Mouse (Mus musculus) myocyte (in vitro differentiated cells): Measurements from ENCODE around the gene Ube2cbp. TPM values are rescaled to one million over a fixed set of nuclear protein-coding genes. Genes with fewer than 3 reads are reported as not detected.

Experiments
- H3K27me3 ChIP-seq: one replicate; pipeline ENCODE4 v1.6.1; 2011; ENCODE audit not compliant: control insufficient read depth, insufficient read depth, insufficient read length
- H3K36me3 ChIP-seq: one replicate; pipeline ENCODE4 v1.6.1; 2011; ENCODE audit not compliant: control insufficient read depth, insufficient read depth
- H3K4me2 ChIP-seq: one replicate; pipeline ENCODE4 v1.6.1; 2011; ENCODE audit warnings: low read depth, control low read depth
- H3K4me3 ChIP-seq: one replicate; pipeline ENCODE4 v1.5.1; 2011; ENCODE audit warnings: mild to moderate bottlenecking, control low read depth, moderate library complexity
- H3K79me2 ChIP-seq: one replicate; pipeline ENCODE4 v1.6.1; 2011; ENCODE audit not compliant: control insufficient read depth, insufficient read depth
- H3ac ChIP-seq: one replicate; pipeline ENCODE4 v1.6.1; 2011; ENCODE audit not compliant: control insufficient read depth, insufficient read length
- CEBPB ChIP-seq: IDR thresholded peaks from 2 replicates; pipeline ENCODE4 v1.6.1; 2011; ENCODE audit warnings: mild to moderate bottlenecking, moderate library complexity; ENCODE audit not compliant: poor library complexity, insufficient read depth, severe bottlenecking
- E2F4 ChIP-seq: IDR thresholded peaks from one replicate; pipeline ENCODE4 v1.6.1; 2011; ENCODE audit warnings: mild to moderate bottlenecking, control low read depth, moderate library complexity; ENCODE audit not compliant: insufficient read depth
- MAX ChIP-seq: IDR thresholded peaks from one replicate; pipeline ENCODE4 v1.6.1; 2011; ENCODE audit warnings: low read depth, mild to moderate bottlenecking, control low read depth
- MYOD1 ChIP-seq, 3 experiments: IDR thresholded peaks; one replicate each; pipeline ENCODE4 v1.6.1; 2011; ENCODE audit warnings: control low read depth in 2 of 3, low read depth in 2 of 3, mild to moderate bottlenecking in 2 of 3, moderate library complexity in 1 of 3; ENCODE audit not compliant: insufficient read length in 2 of 3, control insufficient read depth in 1 of 3
- MYOG ChIP-seq, 3 experiments: IDR thresholded peaks; one replicate each; pipeline ENCODE4 v1.6.1; 2011; ENCODE audit warnings: control low read depth in 2 of 3, low read depth in 2 of 3, mild to moderate bottlenecking in 2 of 3; ENCODE audit not compliant: insufficient read length in 2 of 3, control insufficient read depth in 1 of 3, insufficient read depth in 1 of 3
- POLR2A ChIP-seq: IDR thresholded peaks from one replicate; pipeline ENCODE4 v1.6.1; 2011; ENCODE audit warnings: low read depth, mild to moderate bottlenecking, control low read depth, moderate library complexity; ENCODE audit not compliant: insufficient read length
- POLR2AphosphoS2 ChIP-seq: IDR thresholded peaks from one replicate; pipeline ENCODE4 v1.6.1; 2011; ENCODE audit warnings: low read depth, control low read depth; ENCODE audit not compliant: insufficient read length
- REST ChIP-seq: IDR thresholded peaks from one replicate; pipeline ENCODE4 v1.6.1; 2011; ENCODE audit warnings: mild to moderate bottlenecking, control low read depth, moderate library complexity; ENCODE audit not compliant: insufficient read depth, insufficient read length
- SRF ChIP-seq: IDR thresholded peaks from one replicate; pipeline ENCODE4 v1.6.1; 2011; ENCODE audit warnings: low read depth; ENCODE audit not compliant: control insufficient read depth, insufficient read length
- TCF12 ChIP-seq: IDR thresholded peaks from one replicate; pipeline ENCODE4 v1.6.1; 2011; ENCODE audit warnings: mild to moderate bottlenecking, control low read depth; ENCODE audit not compliant: poor library complexity, insufficient read depth, severe bottlenecking
- TCF3 ChIP-seq: IDR thresholded peaks from one replicate; pipeline ENCODE4 v1.6.1; 2011; ENCODE audit warnings: low read depth, control low read depth; ENCODE audit not compliant: insufficient read length
- USF1 ChIP-seq: IDR thresholded peaks from one replicate; pipeline ENCODE4 v1.6.1; 2011; ENCODE audit warnings: low read depth, mild to moderate bottlenecking, control low read depth, moderate library complexity
- polyA plus RNA-seq: library from polyadenylated mRNA; unstranded; fragments of >200 nt; fragmentation: generic; extraction: Trizol; gene quantifications from one replicate; pipeline ENCODE4 v1.2.1, GENCODE M21; 2012; ENCODE audit warnings: missing spikeins

Gene Ube2cbp
- polyA plus RNA-seq, 1 experiment = 4.4 TPM

GRCm38 (mm10) chr9:86286830-86287569 is 177.8 kb downstream of the Ube2cbp start:
- no peak overlapping the region for H3K4me3 ChIP-seq
- TF ChIP-seq REST (no peak), USF1 (no peak), CEBPB (no peak), MYOD1 (IDR thresholded peaks at IDR 0.05; ENCODE audit: control insufficient read depth in 1 of 3, insufficient read length in 2 of 3, low read depth in 2 of 3) (no peak), POLR2AphosphoS2 (no peak), POLR2A (no peak), SRF (no peak), MAX (no peak), TCF3 (no peak), E2F4 (no peak), TCF12 (no peak), MYOG (IDR thresholded peaks at IDR 0.05; ENCODE audit: control insufficient read depth in 1 of 3, insufficient read depth in 1 of 3, insufficient read length in 2 of 3, low read depth in 2 of 3) (no peak)
- no peaks in the 10 kb centered on the region for H3K36me3 ChIP-seq
- H3K79me2 ChIP-seq = no peaks in the 10 kb centered on the region
- H3K4me2 ChIP-seq = no peak overlapping the region
- no peaks in the 10 kb centered on the region for H3K27me3 ChIP-seq
- no peak overlapping the region for H3ac ChIP-seq

GRCm38 (mm10) chr9:86282555-86282954 is 182.2 kb downstream of the Ube2cbp start:
- Histone ChIP-seq H3K4me3 (no peak overlapping the region), H3K79me2 (no peaks in the 10 kb centered on the region), H3ac (no peak overlapping the region), H3K27me3 (no peaks in the 10 kb centered on the region), H3K4me2 (no peak overlapping the region), H3K36me3 (no peaks in the 10 kb centered on the region)
- TF ChIP-seq TCF12 (no peak), SRF (no peak), REST (no peak)

DNA sequence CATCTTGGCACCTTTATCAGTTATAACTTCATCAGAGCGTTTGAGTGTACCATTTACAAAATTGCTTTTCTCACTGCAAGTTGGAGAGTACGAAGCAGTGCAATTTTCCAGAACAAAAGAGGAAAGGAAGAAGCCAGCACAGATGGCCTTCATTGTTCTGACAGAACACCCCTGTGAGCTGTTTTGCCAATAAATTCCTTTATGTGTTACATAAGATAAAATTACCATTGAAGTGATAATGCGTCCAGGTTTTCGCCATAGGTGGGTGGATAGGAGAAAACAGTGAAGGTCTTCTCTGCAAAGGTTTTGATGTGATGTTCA is 183.6 kb downstream of the Ube2cbp start:
- no peak for TF ChIP-seq REST
- Histone ChIP-seq H3K36me3 (no peaks in the 10 kb centered on the region), H3K27me3 (no peaks in the 10 kb centered on the region), H3K4me2 (no peak overlapping the region), H3K79me2 (no peaks in the 10 kb centered on the region), H3K4me3 (no peak overlapping the region), H3ac (no peak overlapping the region)

GRCm38 (mm10) chr9:86280461-86281146 is 184.1 kb downstream of the Ube2cbp start:
- Histone ChIP-seq H3K27me3 (no peaks in the 10 kb centered on the region), H3ac (no peak overlapping the region), H3K4me3 (no peak overlapping the region), H3K36me3 (no peaks in the 10 kb centered on the region), H3K79me2 (no peaks in the 10 kb centered on the region), H3K4me2 (no peak overlapping the region)
- no peak for TF ChIP-seq REST
- TF ChIP-seq E2F4 = no peak

DNA sequence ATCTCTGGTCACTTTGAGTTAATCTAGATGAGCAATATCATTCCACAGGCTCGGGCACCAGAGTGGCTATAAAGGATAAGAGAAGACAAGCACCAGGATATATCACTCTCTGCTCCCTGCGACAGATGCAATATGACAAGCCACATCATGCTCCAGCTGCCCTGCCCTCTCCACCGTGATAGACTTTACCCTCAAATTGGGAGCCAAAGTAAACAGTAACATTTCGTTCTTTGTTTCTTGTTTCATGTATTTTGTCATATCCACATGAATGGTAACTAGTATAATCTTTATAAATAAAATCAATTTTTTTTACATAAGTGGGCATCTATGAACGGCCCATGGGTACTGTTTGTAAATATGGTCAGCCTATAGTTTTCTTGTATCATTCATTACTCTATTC is 195.2 kb downstream of the Ube2cbp start:
- Histone ChIP-seq H3K4me2 (no peak overlapping the region), H3K27me3 (no peaks in the 10 kb centered on the region), H3K36me3 (no peaks in the 10 kb centered on the region), H3K4me3 (no peak overlapping the region), H3K79me2 (no peaks in the 10 kb centered on the region), H3ac (no peak overlapping the region)
- no peak for TF ChIP-seq MAX
- TF ChIP-seq SRF = no peak
- no peak for TF ChIP-seq USF1
- no peak for TF ChIP-seq CEBPB
- TF ChIP-seq POLR2AphosphoS2 = no peak
- TF ChIP-seq REST = no peak
- no peak for TF ChIP-seq POLR2A
- no peak for TF ChIP-seq TCF12
- TF ChIP-seq E2F4 = no peak
